Mouse (Mus musculus) heart, adult 18-20 months (tissue): ENCODE results near the gene Anxa3. TPM values are rescaled to one million over a fixed set of nuclear protein-coding genes. Genes with fewer than 3 reads are reported as not detected.

Experiments
- DNase-seq, 2 experiments: peaks; one replicate each; pipeline ENCODE4 v3.0.0; 2021 to 2022; ENCODE audit warnings: mixed read lengths in 1 of 2
- total RNA-seq, 2 experiments: library from RNA; stranded (reverse); gene quantifications; 2 replicates each; pipeline ENCODE4 v1.2.3; 2021

Anxa3 gene
- total RNA-seq, 2 experiments from 2014 or later: 26.0 to 29.5 TPM

- peak; percentile 17 to 43 for DNase-seq
Measured at GRCm38 (mm10) chr5:96834338-96834737, 41.2 kb downstream of the Anxa3 start.

- DNase-seq: no peak
Measured at GRCm38 (mm10) chr5:96847986-96848385, 54.8 kb downstream of the Anxa3 start.

- no peak for DNase-seq
Measured at GRCm38 (mm10) chr5:96848386-96848785, 55.2 kb downstream of the Anxa3 start.

- no peak for DNase-seq
Measured at GRCm38 (mm10) chr5:96849232-96849631, 56.1 kb downstream of the Anxa3 start.

GRCm38 (mm10) chr5:96853451-96853850 is 60.3 kb downstream of the Anxa3 start:
- peak; percentile 8 to 9 for DNase-seq

- DNase-seq: peak; percentile 13 to 32
Measured at GRCm38 (mm10) chr5:96854350-96854749, 61.2 kb downstream of the Anxa3 start.

GRCm38 (mm10) chr5:96859938-96860337 is 66.8 kb downstream of the Anxa3 start:
- no peak for DNase-seq

GRCm38 (mm10) chr5:96867171-96867570 is 74.0 kb downstream of the Anxa3 start:
- no peak for DNase-seq

GRCm38 (mm10) chr5:96868893-96869292 is 75.8 kb downstream of the Anxa3 start:
- no peak for DNase-seq

GRCm38 (mm10) chr5:96870996-96871395 is 77.9 kb downstream of the Anxa3 start:
- peak; percentile 9 to 38 for DNase-seq

GRCm38 (mm10) chr5:96878178-96878577 is 85.0 kb downstream of the Anxa3 start:
- peak in 1 of 2 experiments; percentile 19 for DNase-seq

- no peak for DNase-seq
Measured at GRCm38 (mm10) chr5:96878851-96879540, 85.9 kb downstream of the Anxa3 start.

- no peak for DNase-seq
Measured at GRCm38 (mm10) chr5:96880231-96880630, 87.1 kb downstream of the Anxa3 start.

- DNase-seq: peak in 1 of 2 experiments; percentile 27
Measured at GRCm38 (mm10) chr5:96881118-96881517, 88.0 kb downstream of the Anxa3 start.

GRCm38 (mm10) chr5:96881613-96882012 is 88.5 kb downstream of the Anxa3 start:
- DNase-seq: no peak

GRCm38 (mm10) chr5:96885202-96885601 is 92.1 kb downstream of the Anxa3 start:
- DNase-seq: no peak

- no peak for DNase-seq
Measured at GRCm38 (mm10) chr5:96888396-96888795, 95.3 kb downstream of the Anxa3 start.

GRCm38 (mm10) chr5:96890367-96890766 is 97.2 kb downstream of the Anxa3 start:
- DNase-seq: no peak

Other genes with a start within 250 kb of the Anxa3 start
- gene Bmp2k, start 204.3 kb downstream of the Anxa3 start, total RNA-seq: 1 to 10 TPM; 6.7 to 7.0 TPM